Mouse (Mus musculus) heart, embryonic 10.5 days (tissue): ENCODE data around the gene Synj1. TPM values are rescaled to one million over a fixed set of nuclear protein-coding genes. Genes with fewer than 3 reads are reported as not detected.

Experiments used
- DNase-seq: peaks from one replicate; pipeline ENCODE4 v3.0.0-alpha.2; 2017; ENCODE audit warnings: low spot score
- H3K27ac ChIP-seq: fragments of 300-500 bp; sonication (generic); 2 replicates; pipeline ENCODE4 v1.5.1; 2016; ENCODE audit warnings: mild to moderate bottlenecking
- H3K27me3 ChIP-seq: fragments of 300-500 bp; sonication (generic); 2 replicates; pipeline ENCODE4 v1.6.1; 2016; ENCODE audit warnings: mild to moderate bottlenecking; ENCODE audit not compliant: poor library complexity, insufficient read depth, severe bottlenecking
- H3K36me3 ChIP-seq: fragments of 300-500 bp; sonication (generic); 2 replicates; pipeline ENCODE4 v1.6.1; 2016; ENCODE audit warnings: mild to moderate bottlenecking, moderate library complexity
- H3K4me1 ChIP-seq: fragments of 300-500 bp; sonication (generic); 2 replicates; pipeline ENCODE4 v1.6.1; 2016; ENCODE audit warnings: mild to moderate bottlenecking
- H3K4me3 ChIP-seq: fragments of 300-500 bp; sonication (generic); 2 replicates; pipeline ENCODE4 v1.5.1; 2016; ENCODE audit warnings: mild to moderate bottlenecking, moderate library complexity
- H3K9me3 ChIP-seq: fragments of 300-500 bp; sonication (generic); 2 replicates; pipeline ENCODE4 v1.6.1; 2016; ENCODE audit warnings: mild to moderate bottlenecking, moderate library complexity
- WGBS: fragments of 180-500 bp; shearing (Covaris S2); methylation state at CpG from one replicate; pipeline ENCODE4 v1.1.7; 2016; 5-methylcytosine and 5-hydroxymethylcytosine counted together
- polyA plus RNA-seq: library from polyadenylated mRNA; unstranded; fragments of >200 nt; fragmentation: Nextera tagmentation; extraction: Ambion mirVana; gene quantifications from 2 replicates; pipeline ENCODE4 v1.2.1, GENCODE M21; 2016

The Synj1 gene
- polyA plus RNA-seq, 1 experiment from 2014 or later: 14.3 TPM

DNA sequence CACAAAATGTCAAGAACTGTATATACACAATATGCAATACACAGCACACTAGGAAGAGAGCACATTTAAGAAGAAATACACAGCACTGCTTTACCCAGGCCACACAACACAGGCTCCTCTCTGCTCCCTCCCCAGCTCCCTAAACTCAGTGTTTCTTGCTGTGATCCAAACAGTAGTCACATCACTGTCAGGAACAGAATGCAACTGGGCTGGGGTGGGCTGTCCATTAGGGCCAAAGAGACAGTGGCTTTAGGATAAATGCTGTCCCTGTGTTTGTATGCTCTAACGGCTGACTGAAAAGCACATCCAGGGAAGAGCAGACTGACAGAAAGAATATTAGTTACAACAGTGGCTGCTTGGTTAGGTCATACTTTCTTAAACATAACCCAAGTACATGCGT lies 18.8 kb upstream of the Synj1 start:
- Histone ChIP-seq H3K4me3 (no peak overlapping the region), H3K27me3 (no peaks in the 10 kb centered on the region), H3K36me3 (peaks cover 94% of the 10 kb centered on the region), H3K9me3 (no peaks in the 10 kb centered on the region), H3K4me1 (no peaks in the 10 kb centered on the region), H3K27ac (no peak overlapping the region)
- 95% methylated on average over 2 of the region's 2 CpGs for WGBS
- DNase-seq: no peak

DNA sequence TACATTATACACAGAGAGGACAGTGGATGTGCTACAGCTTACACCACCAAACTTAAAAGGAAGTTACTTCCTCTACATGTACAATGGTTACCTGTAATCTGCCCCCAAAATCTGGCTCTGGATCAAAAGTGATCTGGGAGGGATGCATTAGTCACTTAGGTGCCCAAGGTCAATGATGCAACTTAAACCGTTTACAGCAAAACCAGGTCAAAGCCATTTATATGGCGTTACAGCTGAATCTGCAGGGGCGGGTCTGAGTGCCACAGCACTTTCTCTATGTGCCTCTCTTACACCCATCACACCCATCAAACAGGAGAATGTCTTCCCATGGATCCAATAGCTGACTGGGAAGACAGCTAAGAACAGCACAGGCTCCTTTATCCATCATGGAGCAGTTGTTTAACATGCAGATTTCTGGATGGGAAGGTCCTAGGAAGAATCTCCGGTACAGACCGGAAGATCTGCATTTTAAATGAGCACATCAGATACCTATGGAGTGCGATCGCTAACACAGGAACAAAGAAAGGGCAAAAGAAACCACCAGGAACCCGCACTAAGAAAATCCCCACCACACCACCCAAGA lies 18.1 kb upstream of the Synj1 start:
- DNase-seq: no peak
- H3K4me3 ChIP-seq: no peak overlapping the region
- 93% methylated on average over 8 of the region's 8 CpGs for WGBS
- H3K9me3 ChIP-seq: no peaks in the 10 kb centered on the region
- no peaks in the 10 kb centered on the region for H3K27me3 ChIP-seq
- peaks cover 95% of the 10 kb centered on the region for H3K36me3 ChIP-seq
- H3K4me1 ChIP-seq: no peaks in the 10 kb centered on the region
- no peak overlapping the region for H3K27ac ChIP-seq

- no peak for DNase-seq
- Histone ChIP-seq H3K27ac (no peak overlapping the region), H3K4me1 (no peaks in the 10 kb centered on the region), H3K36me3 (peaks cover 96% of the 10 kb centered on the region), H3K4me3 (no peak overlapping the region), H3K9me3 (no peaks in the 10 kb centered on the region), H3K27me3 (no peaks in the 10 kb centered on the region)
- 92% methylated on average over 4 of the region's 4 CpGs for WGBS
These were observed 15.2 kb upstream of the Synj1 start for GRCm38 (mm10) chr16:91026290-91026689.

DNA sequence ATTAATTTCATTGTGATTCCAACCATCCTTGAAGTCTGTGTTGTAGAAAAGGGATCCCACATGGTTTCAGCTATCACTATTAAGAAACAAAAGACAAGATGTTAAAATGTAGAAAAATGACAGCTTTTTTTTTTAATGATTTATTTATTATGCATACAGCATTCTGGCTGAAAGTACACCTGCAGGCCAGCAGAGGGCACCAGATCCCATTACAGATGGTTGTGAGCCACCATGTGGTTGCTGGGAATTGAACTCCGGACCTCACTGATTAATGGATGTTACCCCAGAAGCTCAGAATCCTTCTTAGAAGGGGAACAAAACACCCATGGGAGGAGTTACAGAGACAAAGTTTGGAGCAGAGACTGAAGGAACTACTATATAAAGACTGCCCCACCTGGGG lies 12.3 kb upstream of the Synj1 start:
- no peak overlapping the region for H3K4me3 ChIP-seq
- WGBS: 83% methylated on average over 1 of the region's 1 CpGs
- no peaks in the 10 kb centered on the region for H3K4me1 ChIP-seq
- no peaks in the 10 kb centered on the region for H3K27me3 ChIP-seq
- peaks cover 99% of the 10 kb centered on the region for H3K36me3 ChIP-seq
- H3K27ac ChIP-seq: no peak overlapping the region
- DNase-seq: no peak
- H3K9me3 ChIP-seq: no peaks in the 10 kb centered on the region

DNA sequence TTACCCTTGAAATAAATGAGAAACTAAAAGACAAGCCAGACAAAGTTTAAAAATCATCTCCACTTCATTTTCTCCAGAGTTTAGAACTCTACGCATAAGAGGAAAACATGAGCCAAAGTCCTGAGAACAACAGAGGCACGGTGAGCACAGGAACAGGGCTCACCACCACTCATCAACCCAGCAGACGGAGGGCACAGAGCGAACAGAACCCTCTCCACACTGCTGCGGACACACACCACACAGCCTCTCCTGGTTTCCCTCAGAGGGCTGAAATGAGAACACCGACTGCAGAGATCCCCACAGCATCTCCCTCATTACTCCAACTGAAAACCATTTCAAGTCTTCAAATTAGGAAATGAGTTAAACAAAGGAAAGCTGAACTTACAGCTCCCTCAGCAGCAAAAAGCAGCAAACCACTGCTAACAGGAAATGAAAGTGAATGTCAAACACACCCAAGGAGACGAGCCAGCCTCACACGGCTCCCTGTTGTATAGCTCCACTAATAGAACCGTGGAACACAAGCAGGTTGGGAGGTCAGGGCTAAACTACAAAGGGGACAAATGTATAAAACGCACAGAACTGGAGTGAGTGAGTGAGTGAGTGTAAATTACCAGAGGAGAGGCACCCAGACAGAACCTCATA lies 9.9 kb upstream of the Synj1 start:
- Histone ChIP-seq H3K9me3 (no peaks in the 10 kb centered on the region), H3K27ac (no peak overlapping the region), H3K27me3 (no peaks in the 10 kb centered on the region), H3K4me3 (no peak overlapping the region), H3K36me3 (peaks cover 93% of the 10 kb centered on the region), H3K4me1 (no peaks in the 10 kb centered on the region)
- 89% methylated on average over 10 of the region's 10 CpGs for WGBS
- no peak for DNase-seq

GRCm38 (mm10) chr16:91019476-91019875 lies 8.4 kb upstream of the Synj1 start:
- Histone ChIP-seq H3K27me3 (no peaks in the 10 kb centered on the region), H3K4me3 (no peak overlapping the region), H3K36me3 (peaks cover 91% of the 10 kb centered on the region), H3K27ac (no peak overlapping the region), H3K9me3 (no peaks in the 10 kb centered on the region), H3K4me1 (no peaks in the 10 kb centered on the region)
- DNase-seq: no peak
- 93% methylated on average over 4 of the region's 4 CpGs for WGBS

- no peak for DNase-seq
- H3K4me3 ChIP-seq: no peak overlapping the region
- H3K4me1 ChIP-seq: peaks cover 8% of the 10 kb centered on the region; the same call in 1 of the 2 replicates
- peaks cover 62% of the 10 kb centered on the region for H3K36me3 ChIP-seq
- WGBS: 87% methylated on average over 4 of the region's 4 CpGs
- no peaks in the 10 kb centered on the region for H3K9me3 ChIP-seq
- no peaks in the 10 kb centered on the region for H3K27me3 ChIP-seq
- H3K27ac ChIP-seq: no peak overlapping the region
These were observed 4.7 kb upstream of the Synj1 start for GRCm38 (mm10) chr16:91015761-91016160.

GRCm38 (mm10) chr16:91011847-91012246 lies 739 bp upstream of the Synj1 start:
- DNase-seq: no peak
- no peak overlapping the region; the same call in 1 of the 2 replicates for H3K27ac ChIP-seq
- peak overlapping the region; percentile 88 for H3K4me3 ChIP-seq
- H3K27me3 ChIP-seq: no peaks in the 10 kb centered on the region
- peaks cover 25% of the 10 kb centered on the region for H3K36me3 ChIP-seq
- 54% methylated on average over 3 of the region's 3 CpGs for WGBS
- no peaks in the 10 kb centered on the region for H3K9me3 ChIP-seq
- peaks cover 8% of the 10 kb centered on the region; the same call in 1 of the 2 replicates for H3K4me1 ChIP-seq

GRCm38 (mm10) chr16:91010581-91011020 lies 507 bp downstream of the Synj1 start:
- Histone ChIP-seq H3K27ac (peak overlapping the region; percentile 95), H3K27me3 (no peaks in the 10 kb centered on the region), H3K4me1 (peaks cover 8% of the 10 kb centered on the region; the same call in 1 of the 2 replicates), H3K9me3 (no peaks in the 10 kb centered on the region), H3K4me3 (peak overlapping the region; percentile 88), H3K36me3 (peaks cover 17% of the 10 kb centered on the region)
- DNase-seq: peak; percentile 83
- under 1% methylated on average over 42 of the region's 42 CpGs for WGBS

DNA sequence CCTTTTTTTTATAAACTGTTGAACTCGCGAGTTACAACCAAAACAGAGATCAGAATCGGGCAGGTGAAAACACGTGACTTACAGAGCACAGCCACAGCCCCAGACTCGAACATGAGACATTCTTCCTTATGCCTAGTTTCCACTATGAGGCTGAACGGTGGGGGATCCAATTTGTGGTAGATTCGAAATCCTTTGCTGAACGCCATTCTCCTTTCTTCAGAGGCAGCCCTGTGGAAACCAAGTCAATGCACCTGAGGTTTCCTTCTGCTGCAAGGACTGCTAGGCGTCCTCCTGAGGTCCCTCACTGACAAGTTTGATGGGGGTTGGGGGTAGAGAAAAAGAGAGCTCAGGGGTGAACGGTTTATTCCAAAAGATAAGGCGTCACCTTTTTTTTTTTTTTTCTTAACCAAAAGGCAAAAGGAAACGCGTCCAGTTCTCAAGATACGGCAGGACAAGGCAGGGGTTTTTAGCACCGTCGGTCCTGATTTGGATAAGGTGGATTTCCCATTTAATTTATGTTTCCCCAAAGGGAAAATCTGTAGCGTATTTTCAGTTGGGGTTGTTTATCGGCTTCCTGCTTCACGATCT lies 1.1 kb downstream of the Synj1 start:
- Histone ChIP-seq H3K4me1 (peaks cover 8% of the 10 kb centered on the region; the same call in 1 of the 2 replicates), H3K27ac (peak overlapping the region; percentile 95), H3K27me3 (no peaks in the 10 kb centered on the region), H3K36me3 (peaks cover 11% of the 10 kb centered on the region), H3K9me3 (no peaks in the 10 kb centered on the region), H3K4me3 (peak overlapping the region; percentile 88)
- DNase-seq: no peak
- WGBS: 2% methylated on average over 19 of the region's 19 CpGs

DNA sequence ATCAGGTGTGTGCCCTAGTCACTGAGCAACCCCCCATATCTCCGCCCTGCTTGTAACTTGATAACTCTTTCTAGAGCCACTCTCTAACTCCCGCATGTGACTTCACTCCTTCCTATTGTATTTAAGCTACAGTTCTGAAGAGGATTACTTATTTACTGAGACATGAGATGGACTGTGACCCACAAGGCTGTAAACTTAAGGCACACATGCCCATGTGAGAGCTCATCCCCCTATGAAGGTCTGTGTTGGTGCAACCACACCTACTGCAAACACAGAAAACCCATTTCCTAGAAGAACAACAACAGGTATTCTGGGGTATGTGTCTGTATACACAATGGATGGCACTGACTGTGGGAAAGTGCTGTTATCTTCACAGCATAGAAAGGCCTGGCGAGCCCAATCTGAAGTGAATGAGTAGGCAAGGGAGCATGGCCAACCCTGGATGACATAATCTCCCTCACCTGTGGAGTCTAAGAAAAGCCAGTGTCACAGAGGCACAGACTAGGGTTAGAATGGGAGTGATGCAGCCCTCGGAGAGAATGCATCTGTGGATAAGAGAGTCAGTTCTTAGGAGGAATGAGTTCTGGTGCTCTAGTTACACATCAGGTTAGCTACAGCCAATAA lies 6.1 kb downstream of the Synj1 start:
- no peak overlapping the region for H3K4me3 ChIP-seq
- no peaks in the 10 kb centered on the region for H3K9me3 ChIP-seq
- H3K36me3 ChIP-seq: no peaks in the 10 kb centered on the region
- H3K4me1 ChIP-seq: no peaks in the 10 kb centered on the region
- DNase-seq: no peak
- H3K27me3 ChIP-seq: no peaks in the 10 kb centered on the region
- no peak overlapping the region for H3K27ac ChIP-seq
- 78% methylated on average over 4 of the region's 4 CpGs for WGBS

DNA sequence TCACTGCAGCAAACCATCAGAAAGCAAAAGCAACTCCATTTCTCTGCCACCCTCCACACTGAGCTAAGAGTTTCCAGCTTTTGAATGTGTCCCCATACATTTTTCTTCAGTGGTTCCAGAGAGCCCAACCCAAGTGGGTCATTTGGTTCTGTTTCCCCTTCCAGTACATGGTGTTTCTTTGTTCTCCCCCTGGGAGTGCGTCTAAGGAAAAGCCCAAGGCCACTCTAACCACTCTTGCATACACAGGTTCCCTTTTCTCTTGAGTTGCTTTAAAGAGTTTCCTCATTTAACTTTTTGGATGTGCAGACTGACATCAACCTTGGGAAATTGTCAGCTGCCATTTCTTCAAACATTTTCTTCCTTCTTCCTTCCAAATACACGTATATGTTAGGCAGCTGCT lies 10.0 kb downstream of the Synj1 start:
- no peaks in the 10 kb centered on the region for H3K36me3 ChIP-seq
- H3K4me3 ChIP-seq: no peak overlapping the region
- H3K27me3 ChIP-seq: no peaks in the 10 kb centered on the region
- no peak for DNase-seq
- H3K4me1 ChIP-seq: peaks cover 16% of the 10 kb centered on the region; the same call in 1 of the 2 replicates
- no peaks in the 10 kb centered on the region for H3K9me3 ChIP-seq
- WGBS: 89% methylated on average over 2 of the region's 2 CpGs
- H3K27ac ChIP-seq: no peak overlapping the region

DNA sequence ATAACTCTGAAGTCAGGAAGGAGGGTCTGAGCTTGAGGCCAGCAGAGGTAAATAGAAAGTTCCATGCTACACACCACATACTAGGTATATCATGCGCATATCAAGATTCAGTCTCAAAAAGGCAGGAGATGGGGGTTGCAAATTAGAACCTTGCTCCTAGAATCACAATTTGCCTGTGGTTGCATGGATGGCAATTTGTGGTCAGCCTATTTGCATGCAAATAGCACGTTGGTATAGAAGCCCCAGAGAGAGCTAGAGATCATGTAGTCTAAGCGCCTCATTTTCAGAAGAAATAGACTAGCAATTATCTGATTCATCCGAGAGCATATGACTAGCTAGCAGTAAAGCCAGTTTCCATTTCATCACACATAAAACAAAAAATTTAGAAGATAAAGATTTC lies 11.3 kb downstream of the Synj1 start:
- no peak overlapping the region for H3K4me3 ChIP-seq
- H3K4me1 ChIP-seq: peaks cover 25% of the 10 kb centered on the region
- H3K27me3 ChIP-seq: no peaks in the 10 kb centered on the region
- no peak for DNase-seq
- H3K36me3 ChIP-seq: no peaks in the 10 kb centered on the region
- 85% methylated on average over 4 of the region's 4 CpGs for WGBS
- no peak overlapping the region for H3K27ac ChIP-seq
- no peaks in the 10 kb centered on the region for H3K9me3 ChIP-seq
